Mouse (Mus musculus) heart, embryonic 14.5 days (tissue): ENCODE measurements at regions not wholly inside any gene's neighbourhood (a gene's known extent, or its start where the extent isn't known, plus 50 kb on each side); places are given as distances from the start of the nearest gene placed in this dataset.

Source experiments
- ATAC-seq: fragments of 200-750 bp; cut with Nextera tagmentation; 2 replicates; pipeline ENCODE4 v1.8.0; 2017; ENCODE audit warnings: low read depth, moderate TSS enrichment; ENCODE audit not compliant: insufficient number of reproducible peaks, insufficient read depth, low FRiP score
- H3K27ac ChIP-seq, 2 experiments: fragments of 200-500 bp in 1 of 2; fragments of 300-500 bp in 1 of 2; sonication (generic) in 1 of 2; replicated peaks in 1 of 2; 2 replicates each; pipeline ENCODE4 v1.5.1; 2012 to 2014; ENCODE audit warnings: low read depth in 2 of 2, low read length in 2 of 2, control low read depth in 1 of 2, mild to moderate bottlenecking in 1 of 2, mixed read lengths in 1 of 2; ENCODE audit not compliant: control insufficient read depth in 1 of 2, insufficient read depth in 1 of 2
- H3K27me3 ChIP-seq: fragments of 300-500 bp; sonication (generic); 2 replicates; pipeline ENCODE4 v1.6.1; 2014; ENCODE audit warnings: mild to moderate bottlenecking, low read length, control low read depth; ENCODE audit not compliant: control insufficient read depth, insufficient read depth
- H3K36me3 ChIP-seq: fragments of 300-500 bp; sonication (generic); 2 replicates; pipeline ENCODE4 v1.6.1; 2014; ENCODE audit warnings: mild to moderate bottlenecking, control low read depth, low read length, mixed read lengths; ENCODE audit not compliant: control insufficient read depth, insufficient read depth
- H3K4me1 ChIP-seq, 2 experiments: fragments of 200-500 bp in 1 of 2; fragments of 300-500 bp in 1 of 2; sonication (generic) in 1 of 2; 2 replicates each; pipeline ENCODE4 v1.6.1; 2012 to 2014; ENCODE audit warnings: low read length in 2 of 2, control low read depth in 1 of 2, mixed read lengths in 1 of 2; ENCODE audit not compliant: control insufficient read depth in 2 of 2, insufficient read depth in 2 of 2
- H3K4me2 ChIP-seq: fragments of 300-500 bp; sonication (generic); 2 replicates; pipeline ENCODE4 v1.6.1; 2014; ENCODE audit warnings: mild to moderate bottlenecking, low read length
- H3K4me3 ChIP-seq, 2 experiments: fragments of 200-500 bp in 1 of 2; fragments of 300-500 bp in 1 of 2; sonication (generic) in 1 of 2; 2 replicates each; pipeline ENCODE4 v1.5.1; 2012 to 2014; ENCODE audit warnings: low read length in 2 of 2, mild to moderate bottlenecking in 2 of 2, control low read depth in 1 of 2, low read depth in 1 of 2, moderate library complexity in 1 of 2; ENCODE audit not compliant: control insufficient read depth in 1 of 2, insufficient read depth in 1 of 2
- H3K9ac ChIP-seq: fragments of 300-500 bp; sonication (generic); 2 replicates; pipeline ENCODE4 v1.6.1; 2014; ENCODE audit warnings: mild to moderate bottlenecking, low read length
- H3K9me3 ChIP-seq: fragments of 300-500 bp; sonication (generic); 2 replicates; pipeline ENCODE4 v1.6.1; 2016; ENCODE audit warnings: low read length, control low read depth; ENCODE audit not compliant: control insufficient read depth
- WGBS: fragments of 180-500 bp; shearing (Covaris S2); extraction: QIAGEN DNeasy Blood & Tissue Kit; methylation state at CpG from one replicate; pipeline ENCODE4 v1.1.7; 2014; 5-methylcytosine and 5-hydroxymethylcytosine counted together

- no peak for ATAC-seq
- H3K9ac ChIP-seq, result no peak overlapping the region
- no peaks in the 10 kb centered on the region for H3K9me3 ChIP-seq
- no peak overlapping the region for H3K27ac ChIP-seq
- no peak overlapping the region for H3K4me3 ChIP-seq
- no peaks in the 10 kb centered on the region for H3K36me3 ChIP-seq
- H3K27me3 ChIP-seq, result no peaks in the 10 kb centered on the region
- no peak overlapping the region for H3K4me2 ChIP-seq
- no peaks in the 10 kb centered on the region for H3K4me1 ChIP-seq
Observed at GRCm38 (mm10) chr14:17234898-17235297, 415.9 kb upstream of the Rarb start.

GRCm38 (mm10) chr14:17211502-17211901, 392.5 kb upstream of the Rarb start:
- Histone ChIP-seq H3K27ac (no peak overlapping the region), H3K9ac (no peak overlapping the region), H3K9me3 (no peaks in the 10 kb centered on the region), H3K4me2 (no peak overlapping the region), H3K36me3 (no peaks in the 10 kb centered on the region), H3K4me1 (peaks cover 0 to 2% of the 10 kb centered on the region in 2 experiments; a peak in 1 of 4 replicates), H3K4me3 (no peak overlapping the region), H3K27me3 (no peaks in the 10 kb centered on the region)
- ATAC-seq, result no peak
- WGBS, result 39% methylated on average over 2 of the region's 2 CpGs

GRCm38 (mm10) chr14:17205691-17206090, 386.7 kb upstream of the Rarb start:
- Histone ChIP-seq H3K27me3 (no peaks in the 10 kb centered on the region), H3K4me1 (no peaks in the 10 kb centered on the region), H3K4me3 (no peak overlapping the region), H3K4me2 (no peak overlapping the region), H3K36me3 (no peaks in the 10 kb centered on the region), H3K27ac (no peak overlapping the region), H3K9ac (no peak overlapping the region), H3K9me3 (peaks cover 5% of the 10 kb centered on the region; the same call in 1 of the 2 replicates)
- 70% methylated on average over 1 of the region's 1 CpGs for WGBS
- no peak for ATAC-seq

- Histone ChIP-seq H3K27me3 (no peaks in the 10 kb centered on the region), H3K4me2 (no peak overlapping the region), H3K4me1 (no peaks in the 10 kb centered on the region), H3K36me3 (no peaks in the 10 kb centered on the region), H3K4me3 (no peak overlapping the region), H3K9ac (no peak overlapping the region), H3K27ac (no peak overlapping the region), H3K9me3 (peaks cover 5% of the 10 kb centered on the region; the same call in 1 of the 2 replicates)
- ATAC-seq, result no peak
- WGBS, result 43% methylated on average over 1 of the region's 1 CpGs
Observed at GRCm38 (mm10) chr14:17203251-17204015, 384.5 kb upstream of the Rarb start.

- no peaks in the 10 kb centered on the region for H3K9me3 ChIP-seq
- H3K4me2 ChIP-seq, result no peak overlapping the region
- 73% methylated on average over 2 of the region's 2 CpGs for WGBS
- no peaks in the 10 kb centered on the region for H3K4me1 ChIP-seq
- no peaks in the 10 kb centered on the region for H3K27me3 ChIP-seq
- H3K36me3 ChIP-seq, result no peaks in the 10 kb centered on the region
- ATAC-seq, result no peak
- H3K4me3 ChIP-seq, result no peak overlapping the region
- no peak overlapping the region for H3K27ac ChIP-seq
- no peak overlapping the region for H3K9ac ChIP-seq
Observed at GRCm38 (mm10) chr14:17192953-17193352, 374.0 kb upstream of the Rarb start.

GRCm38 (mm10) chr14:17173218-17173617, 354.3 kb upstream of the Rarb start:
- WGBS, result 34% methylated on average over 7 of the region's 7 CpGs
- Histone ChIP-seq H3K9ac (no peak overlapping the region), H3K9me3 (no peaks in the 10 kb centered on the region), H3K4me3 (peak overlapping the region in 1 of 2 experiments; percentile 48; a peak in 2 of 4 replicates), H3K27ac (no peak overlapping the region), H3K4me1 (peaks cover 0 to 4% of the 10 kb centered on the region in 2 experiments; a peak in 1 of 4 replicates), H3K27me3 (peaks cover 15% of the 10 kb centered on the region; the same call in 1 of the 2 replicates), H3K4me2 (peak overlapping the region; percentile 91), H3K36me3 (no peaks in the 10 kb centered on the region)
- ATAC-seq, result no peak

- Histone ChIP-seq H3K4me1 (peaks cover 0 to 4% of the 10 kb centered on the region in 2 experiments; a peak in 1 of 4 replicates), H3K36me3 (no peaks in the 10 kb centered on the region), H3K27me3 (peaks cover 15% of the 10 kb centered on the region; the same call in 1 of the 2 replicates), H3K9ac (peak overlapping the region; percentile 66), H3K4me3 (peak overlapping the region; percentile 48 to 55), H3K9me3 (no peaks in the 10 kb centered on the region), H3K4me2 (peak overlapping the region; percentile 91), H3K27ac (no peak overlapping the region)
- peak; percentile 80 for ATAC-seq
- 3% methylated on average over 35 of the region's 35 CpGs for WGBS
Observed at GRCm38 (mm10) chr14:17172330-17173110, 353.6 kb upstream of the Rarb start.
